Mouse (Mus musculus) gastrocnemius, adult 8-10 months (tissue): ENCODE measurements around the gene Prkar1b. TPM values are rescaled to one million over a fixed set of nuclear protein-coding genes. Genes with fewer than 3 reads are reported as not detected.
A peak's percentile ranks its signal among the peaks of the same experiment; 100 is the strongest.

ENCODE experiments used
- DNase-seq, 2 experiments: peaks; one replicate each; pipeline ENCODE4 v3.0.0; 2022; ENCODE audit warnings: low spot score in 2 of 2
- total RNA-seq, 4 experiments: library from RNA; stranded (reverse); gene quantifications; 2 replicates each; pipeline ENCODE4 v1.2.4; 2022

Prkar1b gene
- total RNA-seq, 4 experiments from 2014 or later, result 0.70 to 1.5 (median 0.75) TPM

GRCm38 (mm10) chr5:139066861-139067614 lies 82.8 kb downstream of the Prkar1b start:
- no peak for DNase-seq

DNA sequence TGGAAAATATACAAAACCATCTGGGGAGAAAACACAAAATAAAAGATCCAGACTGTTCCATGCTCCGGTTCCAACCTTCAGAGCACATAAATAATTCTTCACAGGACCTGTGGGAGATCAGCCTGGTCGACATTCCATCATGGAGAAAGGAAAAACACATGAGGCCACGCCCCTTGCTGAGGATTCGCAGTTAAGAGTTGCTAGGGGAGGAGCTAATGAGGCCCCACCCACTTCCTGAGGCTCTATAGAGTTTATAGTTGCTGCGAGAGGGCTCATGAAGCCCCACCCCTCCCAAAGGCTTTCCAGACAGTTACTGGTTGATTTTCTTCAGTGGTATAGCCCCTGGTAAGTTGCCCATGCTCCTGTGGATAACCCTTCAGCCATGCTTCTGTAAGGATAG lies 85.2 kb downstream of the Prkar1b start:
- DNase-seq, result no peak

- DNase-seq, result no peak
Observed at GRCm38 (mm10) chr5:139061680-139062079, 88.1 kb downstream of the Prkar1b start.

DNA sequence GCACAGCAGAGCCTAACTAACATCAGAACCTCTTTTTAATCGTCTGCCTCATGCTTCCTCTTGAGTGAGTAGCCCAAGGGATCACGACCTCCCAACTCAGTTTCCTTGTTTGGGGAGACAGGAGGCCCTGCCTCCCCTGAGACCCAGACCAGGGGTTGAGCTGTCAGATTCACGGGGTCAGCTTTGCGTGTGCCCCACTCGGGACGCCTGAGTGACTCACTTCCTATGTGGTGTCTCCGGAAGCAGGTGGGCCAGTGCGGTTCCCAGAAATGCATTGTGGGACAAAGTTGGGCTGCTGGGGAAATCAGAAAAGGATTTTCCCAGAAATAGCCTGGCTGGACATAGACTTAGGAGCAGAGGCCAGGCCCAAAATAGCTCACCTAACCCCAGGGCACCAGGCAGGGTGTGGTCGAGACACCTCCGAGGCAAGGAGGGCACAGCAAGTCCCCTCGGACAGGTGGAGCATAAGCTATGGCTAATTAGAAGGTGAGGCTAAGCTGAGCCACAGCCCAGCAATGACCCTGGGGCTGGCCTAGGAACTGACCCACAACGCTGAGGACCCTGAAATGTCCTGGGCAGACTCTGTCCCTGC lies 89.2 kb downstream of the Prkar1b start:
- DNase-seq, result peak; percentile 15 to 43

- no peak for DNase-seq
Observed at GRCm38 (mm10) chr5:139053176-139053575, 96.6 kb downstream of the Prkar1b start.

DNA sequence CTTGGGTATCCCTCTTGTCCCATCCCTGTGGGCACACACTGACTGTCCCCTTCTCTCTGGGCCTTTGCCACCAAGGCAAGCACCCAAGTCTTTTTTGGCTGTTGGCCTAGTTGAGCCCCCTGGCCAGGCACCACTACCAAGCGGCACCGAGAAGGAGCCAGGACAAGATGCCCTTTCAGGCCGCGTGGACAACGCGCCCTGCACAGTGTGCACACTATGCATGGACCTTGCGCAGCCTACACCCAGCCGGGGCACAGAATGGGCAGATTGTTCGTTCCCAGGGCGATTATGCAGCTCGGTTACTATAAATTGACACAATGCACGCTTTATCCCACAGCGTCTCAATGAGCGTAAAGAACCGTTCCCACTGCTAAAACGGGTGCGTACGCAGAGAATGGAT lies 98.5 kb downstream of the Prkar1b start:
- no peak for DNase-seq

DNA sequence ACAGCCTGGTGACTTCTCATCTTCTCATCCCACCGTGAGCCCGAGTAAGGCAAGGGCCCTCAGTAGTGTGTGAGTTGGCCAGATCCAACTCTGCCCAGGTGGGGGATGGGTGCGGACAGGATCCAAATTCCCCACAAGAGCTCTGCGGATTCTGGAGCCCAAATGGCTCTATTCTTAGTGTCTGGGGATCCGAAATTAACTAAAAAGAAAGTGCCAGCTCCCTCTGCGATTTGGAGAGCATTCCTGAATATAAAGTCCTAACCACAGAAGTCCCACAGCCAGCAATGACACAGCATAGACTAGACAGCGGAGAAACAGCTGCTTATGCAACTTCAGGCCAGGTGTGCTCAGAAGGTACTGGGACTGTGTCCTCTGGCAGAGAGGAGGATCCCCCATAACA lies 100.4 kb downstream of the Prkar1b start:
- DNase-seq, result no peak

DNA sequence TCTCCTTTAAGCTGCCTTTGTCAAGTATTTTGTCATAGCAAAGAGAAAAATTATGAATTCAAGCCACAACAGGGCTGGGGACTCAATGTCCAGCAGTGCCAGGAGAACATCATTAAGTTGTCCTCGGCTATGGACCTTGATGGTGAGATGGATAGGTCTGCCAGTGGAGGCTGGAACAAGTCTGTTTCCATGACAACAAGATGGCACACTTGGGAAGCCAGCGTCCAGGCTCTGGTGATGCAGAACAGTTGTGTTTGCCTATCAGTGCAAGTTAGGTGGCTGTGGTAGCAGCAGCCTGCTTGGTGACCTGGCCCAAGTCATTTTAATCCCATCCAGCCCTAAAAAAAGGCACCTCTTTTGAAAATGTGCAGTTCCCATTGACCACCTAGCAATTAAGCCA lies 102.6 kb downstream of the Prkar1b start:
- no peak for DNase-seq

GRCm38 (mm10) chr5:139046636-139047035 lies 103.2 kb downstream of the Prkar1b start:
- no peak for DNase-seq

DNA sequence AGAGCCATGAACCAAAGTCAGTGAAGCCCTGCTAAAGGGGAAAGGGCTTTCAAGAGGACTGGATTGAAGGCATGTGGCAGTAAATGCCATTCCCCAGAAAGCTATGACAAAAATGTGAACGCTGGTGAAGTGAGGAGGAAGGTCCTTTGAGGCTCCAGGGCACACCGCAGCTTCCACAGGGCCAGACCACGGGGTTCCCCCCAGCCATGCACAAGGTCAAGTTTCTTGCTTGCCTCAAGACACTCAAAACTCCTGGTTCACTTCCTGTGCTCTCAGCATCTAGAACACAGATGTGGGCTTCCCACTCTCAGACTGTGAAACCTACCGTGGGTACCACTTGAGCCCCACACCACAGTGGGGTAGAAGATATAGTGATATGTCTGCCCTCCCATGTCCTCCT lies 106.3 kb downstream of the Prkar1b start:
- DNase-seq, result no peak

DNA sequence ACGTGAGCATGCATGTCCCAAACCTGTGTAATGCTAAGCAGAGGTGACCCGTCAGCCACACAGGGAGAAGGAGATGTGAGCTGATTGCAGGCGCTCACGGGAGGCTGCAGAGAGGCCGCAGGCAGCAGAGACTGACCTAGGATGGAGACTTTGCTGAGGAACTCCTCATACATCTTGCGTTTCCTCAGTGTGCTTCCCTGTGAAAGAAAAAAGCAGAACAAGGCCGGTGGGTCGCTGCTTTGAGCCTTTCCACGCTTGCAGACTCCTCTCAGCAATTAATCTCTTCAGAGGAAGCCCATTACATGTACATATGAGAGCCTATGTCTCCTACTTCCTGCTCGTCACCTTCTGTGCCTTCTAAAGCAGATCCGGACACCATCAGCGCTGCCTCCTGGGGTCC lies 107.5 kb downstream of the Prkar1b start:
- no peak for DNase-seq

DNA sequence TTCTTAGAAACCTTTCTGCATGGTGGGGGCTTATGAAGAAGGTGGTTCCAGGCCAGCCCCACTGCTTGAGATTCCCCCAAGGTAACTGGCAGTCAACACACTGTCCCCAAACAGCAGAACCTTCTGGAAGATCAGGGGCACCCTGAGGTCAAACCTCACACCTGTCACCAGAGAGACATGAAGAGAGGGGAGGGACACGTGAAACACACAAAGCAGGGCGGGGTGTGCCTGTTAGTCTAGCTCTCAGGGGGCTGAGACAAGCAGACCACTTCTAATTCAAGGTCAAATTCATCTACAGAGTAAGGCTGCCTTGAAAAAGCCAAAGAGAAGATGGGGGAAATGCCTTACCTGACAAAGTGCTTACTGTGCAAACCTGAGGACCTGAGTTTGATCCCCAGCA lies 114.6 kb downstream of the Prkar1b start:
- DNase-seq, result no peak

DNA sequence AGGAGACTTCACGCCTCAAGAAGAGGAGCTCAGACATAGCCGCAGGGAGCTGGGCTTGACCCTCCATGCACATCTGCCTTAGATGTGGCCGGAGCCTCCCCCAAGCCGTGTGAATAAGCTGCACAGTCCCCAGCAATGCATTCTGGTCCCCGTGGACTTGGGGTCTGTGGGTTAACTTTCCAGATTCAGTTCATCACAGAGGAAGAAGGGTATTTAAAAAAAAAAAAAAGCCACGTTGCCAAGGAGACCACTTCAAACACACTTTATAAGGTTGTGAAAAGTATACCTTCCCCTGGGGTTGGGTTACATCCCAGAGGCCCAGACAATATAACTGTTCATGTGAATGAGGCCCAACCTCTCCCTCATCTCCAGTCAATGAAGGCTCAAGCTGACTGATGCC lies 115.1 kb downstream of the Prkar1b start:
- DNase-seq, result no peak

DNA sequence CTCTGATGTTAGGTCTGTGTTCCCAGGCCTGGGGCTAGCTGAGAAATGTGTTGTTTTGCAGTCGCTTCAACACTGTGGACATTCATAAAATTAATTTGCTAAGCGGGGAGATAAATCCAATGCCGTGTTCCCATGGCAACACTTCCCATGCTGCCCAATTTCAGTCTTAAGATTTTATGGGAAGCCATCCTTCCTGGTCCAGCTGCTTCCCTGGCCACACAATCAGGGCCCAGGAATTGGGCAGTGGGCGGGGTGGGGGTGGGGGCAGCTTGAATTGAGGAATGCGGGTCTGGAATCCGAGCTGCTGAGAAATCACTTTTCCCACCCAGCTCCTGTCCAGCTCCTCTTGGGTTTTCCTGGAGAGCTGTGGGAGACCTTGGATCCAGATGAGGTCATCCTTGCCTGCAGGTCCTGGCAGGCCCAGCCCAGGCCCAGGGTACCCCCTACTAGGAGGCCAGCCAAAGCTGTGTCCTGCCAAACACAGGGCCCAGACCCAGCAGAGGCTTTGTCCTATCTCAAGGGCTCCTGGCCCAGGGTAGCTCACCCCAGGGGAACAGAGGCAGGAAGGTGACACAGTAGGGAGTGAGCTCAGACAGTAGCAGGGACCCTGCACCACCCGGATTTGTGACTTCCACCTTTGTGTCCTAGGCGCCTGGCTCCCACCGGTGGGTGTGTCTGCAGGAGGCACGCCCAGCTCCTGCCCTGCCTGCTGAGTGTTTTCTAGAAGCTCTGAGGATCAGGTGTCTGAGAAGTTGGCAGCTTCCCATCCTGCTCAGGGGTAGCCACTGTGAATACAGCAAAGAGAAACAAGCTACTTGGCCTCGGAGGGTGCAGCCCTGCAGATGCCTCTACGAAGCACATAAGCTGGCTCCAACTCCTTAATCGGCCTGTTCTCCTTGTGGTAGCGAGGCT lies 116.1 kb downstream of the Prkar1b start:
- peak; percentile 39 to 69 for DNase-seq

DNA sequence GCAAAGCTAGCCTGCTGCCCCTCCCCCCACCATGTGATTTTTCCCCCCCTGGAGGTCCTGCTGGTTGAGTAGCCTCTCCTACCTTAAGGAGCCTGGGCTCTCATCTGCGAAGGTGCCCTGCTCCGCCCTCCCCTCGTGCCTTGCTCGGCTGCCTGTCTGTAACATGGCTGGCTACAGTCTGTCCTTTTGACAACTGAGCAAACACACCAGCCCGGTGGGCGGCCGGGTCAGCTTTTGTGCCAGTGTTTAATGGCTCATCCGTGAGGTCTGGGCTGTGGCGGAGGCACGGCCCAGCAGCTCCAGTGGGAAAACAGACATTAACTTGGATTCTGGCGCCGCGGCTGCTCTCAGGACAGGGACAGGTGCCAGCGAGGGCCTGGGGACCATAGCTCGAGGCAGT lies 122.2 kb downstream of the Prkar1b start:
- DNase-seq, result no peak

DNA sequence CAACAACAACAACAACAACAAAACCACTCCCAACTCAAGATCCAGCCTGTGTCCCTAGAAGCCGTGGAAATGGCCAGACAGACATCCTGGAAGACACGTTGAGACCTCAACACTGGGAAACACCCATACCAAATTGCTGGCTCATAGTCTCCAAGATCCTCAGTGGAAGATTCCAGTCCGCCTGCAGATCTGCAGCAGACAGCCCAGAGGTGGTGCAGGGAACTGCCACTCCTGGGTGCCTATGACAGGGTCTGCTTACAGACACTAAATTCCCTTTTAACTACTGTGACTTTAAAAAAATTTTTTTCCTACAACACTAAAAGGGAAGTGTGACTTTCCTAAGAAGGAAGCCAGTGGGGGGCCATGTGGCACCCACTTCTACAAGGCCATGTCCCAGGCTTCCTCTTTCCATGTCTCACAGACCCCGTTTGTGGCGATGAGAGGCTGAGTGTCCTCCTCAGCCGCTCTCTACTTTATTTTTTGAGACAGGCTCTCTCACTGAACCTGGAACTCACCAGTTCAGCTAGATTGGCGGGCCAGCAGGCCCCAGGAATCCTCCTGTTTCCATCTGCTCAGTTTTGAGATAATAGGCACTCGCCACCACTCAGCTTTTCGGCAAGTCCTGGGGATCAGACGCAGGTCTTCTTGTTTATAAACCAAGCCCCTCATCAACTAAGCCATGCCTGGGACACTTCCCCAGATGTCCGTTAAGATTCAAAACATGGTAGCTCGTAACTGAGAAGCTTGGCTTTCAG lies 125.3 kb downstream of the Prkar1b start:
- DNase-seq, result no peak

DNA sequence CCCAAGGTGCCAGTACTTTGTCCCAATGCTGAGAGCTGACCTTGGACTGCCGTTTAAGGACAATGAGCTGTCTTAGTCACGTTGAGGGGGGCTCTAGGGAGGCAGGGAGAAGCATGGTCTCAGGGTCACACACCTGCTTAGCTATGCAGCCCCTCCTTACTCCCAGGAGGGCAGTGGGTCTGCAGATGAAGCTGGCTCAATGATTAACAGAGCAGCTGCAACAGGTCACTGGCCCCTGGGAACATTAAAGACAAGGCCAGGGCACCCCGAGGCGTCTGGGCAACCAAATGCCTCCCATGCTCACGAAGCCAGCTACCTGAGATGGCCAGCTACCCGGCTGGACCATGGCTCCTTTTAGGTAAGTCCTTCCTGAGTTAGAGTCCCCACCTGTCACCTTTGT lies 129.2 kb downstream of the Prkar1b start:
- no peak for DNase-seq

DNA sequence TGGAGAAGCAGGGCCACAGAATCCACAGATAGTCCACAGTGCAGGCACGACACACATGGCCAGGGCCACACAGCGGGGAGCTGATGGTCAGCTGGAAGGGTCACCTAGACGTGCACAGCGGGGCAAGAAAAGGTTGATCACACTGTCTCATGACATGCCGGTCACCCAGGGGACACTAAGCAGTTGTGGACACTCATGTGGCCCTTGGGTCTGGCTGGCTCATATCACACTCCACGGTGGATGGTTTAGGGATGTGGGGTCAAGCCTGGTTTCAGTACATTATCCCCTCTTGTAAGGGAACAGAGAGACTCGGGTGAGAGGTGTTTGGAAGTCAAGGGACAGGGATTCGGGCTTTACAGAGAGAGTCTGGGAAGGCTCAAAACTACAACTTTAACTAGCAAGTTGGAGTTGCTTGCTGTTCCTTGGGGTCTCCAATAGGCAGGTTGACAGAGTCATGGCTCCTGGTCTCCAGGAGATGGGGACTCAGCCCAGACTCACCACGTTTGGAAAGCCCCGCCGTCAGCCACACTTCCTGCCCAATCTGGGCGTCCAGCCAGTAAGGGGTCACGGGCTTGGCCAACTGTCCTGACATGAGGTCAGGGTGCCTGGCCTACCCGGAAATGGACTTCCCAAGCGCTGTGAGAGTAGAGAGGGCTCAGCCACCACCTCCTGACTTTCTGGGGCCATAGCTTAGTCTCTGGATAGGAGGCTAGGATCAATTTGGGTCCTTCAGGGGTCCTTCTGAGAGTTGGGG lies 132.3 kb downstream of the Prkar1b start:
- DNase-seq, result peak; percentile 37 to 59

- DNase-seq, result peak in 1 of 2 experiments; percentile 21
Observed at GRCm38 (mm10) chr5:139015097-139015496, 134.7 kb downstream of the Prkar1b start.

GRCm38 (mm10) chr5:139010649-139011048 lies 139.2 kb downstream of the Prkar1b start:
- no peak for DNase-seq
